Mouse (Mus musculus) adrenal gland, postnatal 25 days (tissue): ENCODE measurements at regions not wholly inside any gene's neighbourhood (a gene's known extent, or its start where the extent isn't known, plus 50 kb on each side); places are given as distances from the start of the nearest gene placed in this dataset.

Experiments
- DNase-seq: peaks from one replicate; pipeline ENCODE4 v3.0.0; 2021; ENCODE audit warnings: mixed read lengths

DNA sequence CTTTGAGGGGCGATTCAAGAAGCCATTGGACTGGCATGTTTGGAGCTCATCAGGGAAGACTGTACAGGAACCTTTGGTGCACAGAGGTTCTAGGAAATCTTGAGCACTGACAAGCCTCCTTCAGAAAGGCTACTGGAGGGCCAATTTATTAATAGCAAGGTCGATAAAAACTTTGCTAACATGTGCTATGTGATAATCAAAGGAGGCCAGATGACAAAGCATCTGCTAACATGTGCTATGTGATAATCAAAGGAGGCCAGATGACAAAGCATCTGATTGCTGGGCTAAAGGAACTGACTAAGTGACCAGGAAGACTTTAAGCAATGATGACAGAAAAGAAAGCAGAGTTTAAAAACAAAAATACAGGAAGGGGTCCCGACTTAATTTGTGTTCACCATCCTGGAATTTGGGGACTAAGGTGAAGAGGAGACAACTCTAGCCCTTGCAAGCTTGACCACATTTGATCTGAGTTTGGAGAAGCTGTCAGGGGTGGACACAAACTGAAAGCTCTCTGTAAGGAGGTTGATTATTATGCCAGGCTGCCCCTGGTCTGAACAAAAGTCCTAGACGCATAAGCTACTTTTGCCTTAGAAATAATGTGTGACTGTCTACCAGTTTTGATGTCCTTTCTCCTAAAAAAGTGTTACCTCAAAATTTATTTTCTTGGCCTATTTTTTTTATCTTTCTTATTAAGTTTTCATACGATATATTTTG, 455.5 kb upstream of the Fam92a start:
- no peak for DNase-seq

DNA sequence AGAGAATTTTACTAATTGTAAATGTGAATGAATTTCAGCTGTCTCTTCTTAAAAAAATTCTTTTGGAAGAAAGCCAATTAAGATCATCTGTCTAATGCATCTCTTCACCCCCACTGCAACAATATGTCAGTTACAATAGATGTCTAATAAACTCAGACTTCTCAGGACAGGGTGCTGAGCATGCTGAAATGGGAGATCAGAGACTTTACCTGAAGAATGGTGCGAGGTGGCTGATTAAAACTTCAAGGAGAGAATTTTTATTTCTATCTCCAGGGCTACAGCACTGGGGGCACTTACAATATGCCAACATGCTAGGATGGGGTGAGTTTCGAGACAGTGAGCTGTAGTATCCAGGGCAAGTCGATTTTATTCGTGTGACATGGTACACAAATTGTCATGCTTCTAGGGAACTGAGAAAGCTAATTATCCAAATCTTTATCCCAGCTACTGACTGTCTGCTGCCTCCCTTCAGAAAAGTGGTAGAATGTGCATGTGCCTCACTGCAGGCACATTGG, 449.0 kb upstream of the Fam92a start:
- no peak for DNase-seq

DNA sequence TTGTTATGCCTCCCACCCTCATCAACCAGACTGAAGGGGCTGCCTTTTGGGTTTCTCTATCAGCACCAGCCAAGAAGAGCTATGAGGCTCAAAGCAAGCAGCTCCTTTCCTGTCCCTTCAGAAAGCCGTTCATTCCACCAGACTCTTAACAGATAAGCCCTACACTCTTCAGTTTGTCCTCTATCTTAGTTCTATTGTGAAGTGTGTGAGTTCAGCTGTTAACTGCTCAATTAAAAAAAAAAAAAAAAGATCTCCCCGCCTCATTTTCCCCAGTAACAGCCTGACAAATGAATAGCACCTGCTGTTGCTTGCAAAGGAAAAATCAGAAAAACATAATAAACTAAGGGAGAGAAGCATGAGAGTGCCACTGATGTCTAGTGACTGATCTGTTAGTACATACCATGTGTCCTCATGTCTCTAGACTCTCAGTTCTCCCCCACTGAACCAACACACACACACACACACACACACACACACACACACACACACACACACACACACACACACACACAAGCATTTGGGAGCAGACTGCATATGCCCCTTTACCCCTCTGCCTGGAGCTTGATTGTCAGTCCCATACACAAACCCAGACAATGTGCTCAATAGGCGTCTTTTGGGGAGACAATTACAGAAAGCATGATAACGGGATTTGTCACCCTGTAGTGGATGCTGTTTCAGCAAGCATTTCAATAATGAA, 448.4 kb upstream of the Fam92a start:
- DNase-seq, result no peak

DNA sequence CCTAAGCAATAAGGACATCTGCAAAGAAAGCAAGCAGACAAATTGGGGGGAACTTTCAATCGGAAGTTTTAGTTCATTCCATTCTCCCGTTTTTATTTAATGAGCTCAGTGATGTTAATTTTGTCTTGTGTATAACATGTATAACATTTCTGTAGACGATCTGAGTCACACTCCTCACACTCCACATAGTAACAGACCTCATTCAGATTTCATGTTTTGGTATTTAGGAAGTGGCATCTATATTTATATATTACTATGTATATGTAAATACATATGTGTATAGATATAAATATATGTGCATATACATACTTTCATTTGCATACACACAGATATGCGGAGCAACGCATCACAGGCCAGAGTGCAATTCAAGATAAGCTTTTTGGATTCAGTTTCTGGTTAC, 444.9 kb upstream of the Fam92a start:
- DNase-seq, result no peak

DNA sequence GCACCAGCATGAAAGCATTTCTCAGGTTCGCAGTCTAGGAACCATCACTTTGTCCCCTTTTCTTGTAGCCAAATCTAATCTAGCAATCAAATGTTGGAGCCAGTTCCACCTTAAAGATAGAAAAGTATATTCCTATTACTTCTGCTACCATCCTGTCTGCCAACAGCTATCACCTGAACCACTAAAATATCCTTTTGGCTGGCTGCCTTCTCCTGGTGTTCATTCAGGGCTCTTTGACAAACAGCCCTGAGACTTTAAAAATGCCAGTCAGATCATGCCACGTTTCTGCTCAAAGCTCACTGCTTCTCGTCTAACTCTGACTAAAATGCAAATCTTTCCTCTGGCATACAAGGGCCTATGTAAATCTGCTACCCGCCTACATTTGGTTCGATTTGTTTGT, 439.7 kb upstream of the Fam92a start:
- no peak for DNase-seq

DNA sequence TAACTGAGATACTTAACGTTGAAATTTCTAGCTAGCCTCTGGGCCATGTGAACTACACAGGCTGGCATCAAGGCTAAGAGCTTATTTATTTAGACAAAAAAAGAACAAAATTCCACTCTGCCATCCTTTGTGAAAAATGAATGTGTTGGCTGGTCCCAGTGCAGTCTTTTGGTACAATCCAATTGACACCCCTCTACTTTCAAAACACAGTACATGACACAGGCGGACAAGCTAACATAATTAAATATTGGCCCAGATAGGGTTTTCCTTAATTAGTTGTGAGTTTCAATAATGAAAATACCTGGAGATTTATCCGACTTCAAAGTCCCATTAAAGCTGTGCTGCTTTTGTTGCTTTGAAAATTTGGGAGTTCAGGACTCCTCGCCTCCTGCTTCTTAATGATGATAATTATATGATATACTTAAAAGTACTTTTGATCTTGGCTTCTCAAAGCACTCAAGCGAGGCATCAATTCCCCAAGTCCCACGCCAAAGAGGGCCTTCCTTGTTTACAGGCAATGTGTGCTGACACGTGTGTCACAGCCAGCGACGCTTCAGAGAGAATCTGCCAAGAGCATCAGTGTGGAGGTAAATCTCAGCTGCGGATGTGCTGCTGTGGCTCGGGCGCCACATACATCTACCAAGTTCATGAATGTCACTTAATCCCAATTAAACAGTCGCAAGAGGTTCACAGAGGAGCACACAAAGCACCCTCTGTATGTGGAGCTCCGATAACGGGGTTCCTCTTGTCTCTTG, 429.5 kb upstream of the Fam92a start:
- DNase-seq, result no peak

DNA sequence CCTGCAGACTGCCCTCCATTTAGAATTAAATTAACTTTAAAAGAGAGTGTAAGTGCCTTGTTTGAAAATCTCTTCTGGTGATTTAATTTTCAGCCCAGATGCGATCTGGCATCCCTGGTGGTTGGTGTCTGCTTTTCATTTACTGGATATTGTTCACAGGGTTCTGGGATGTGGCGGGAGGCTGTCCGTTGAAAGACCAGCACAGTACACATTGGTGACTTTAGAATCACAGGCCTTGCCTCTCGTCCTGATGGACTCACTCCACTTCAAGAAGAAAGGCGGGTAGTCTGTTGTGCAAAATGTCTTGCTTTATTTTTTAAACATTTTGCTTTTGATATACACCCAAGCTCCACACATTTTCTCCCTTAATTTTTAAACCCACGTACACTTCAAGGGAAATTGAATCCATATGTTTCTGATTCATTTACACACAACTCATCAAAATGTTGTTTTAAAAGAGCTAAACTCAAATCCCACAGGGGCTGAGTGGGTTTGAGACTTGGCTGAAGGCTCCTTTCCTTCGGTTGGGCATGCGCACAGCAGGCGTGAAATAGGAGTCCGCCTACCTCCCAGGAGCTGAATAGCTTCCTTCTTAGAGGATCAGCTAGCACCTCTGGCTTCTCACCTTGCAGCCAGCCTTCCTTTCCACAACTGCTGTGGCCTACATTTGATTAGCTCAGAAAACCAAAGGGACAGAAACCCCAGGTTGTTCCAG, 424.1 kb upstream of the Fam92a start:
- DNase-seq, result no peak

DNA sequence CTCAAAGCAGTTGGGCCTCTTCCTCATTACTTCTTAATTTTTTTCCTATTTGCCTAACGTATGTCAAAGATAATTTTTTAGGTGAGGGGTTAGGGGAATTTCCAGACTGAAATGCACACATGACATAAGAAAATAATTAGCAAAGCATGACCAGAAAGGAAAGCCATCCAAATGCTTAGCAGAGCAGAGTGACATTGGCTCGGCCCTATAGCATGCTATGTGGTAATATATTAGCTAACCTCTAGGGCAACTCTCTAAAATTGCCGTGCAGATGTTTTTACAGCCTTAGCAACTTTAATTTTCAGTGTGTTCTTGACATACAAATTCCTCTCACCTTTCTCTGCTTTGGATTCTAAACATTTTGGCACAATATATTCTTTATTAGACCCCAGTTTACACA, 421.2 kb upstream of the Fam92a start:
- DNase-seq, result no peak

DNA sequence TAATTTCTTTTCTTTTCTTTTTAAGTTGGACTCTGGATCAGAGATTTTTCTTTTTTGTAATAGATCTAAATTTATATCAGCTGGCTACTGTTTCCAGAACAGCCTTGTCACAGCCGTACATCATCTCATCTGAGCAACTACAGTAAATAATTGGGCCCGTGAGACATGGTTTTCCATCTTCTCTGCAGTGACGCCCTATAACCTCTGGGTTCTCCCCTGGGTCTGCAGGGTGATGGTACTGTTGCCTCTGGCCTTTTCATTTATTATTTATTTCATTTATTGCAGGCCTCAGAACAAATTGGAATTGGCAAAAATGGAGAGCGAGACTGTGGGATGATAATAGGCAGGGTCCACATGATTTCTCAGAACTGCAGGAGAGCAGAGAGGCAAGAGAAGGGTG, 406.3 kb upstream of the Fam92a start:
- DNase-seq, result no peak

DNA sequence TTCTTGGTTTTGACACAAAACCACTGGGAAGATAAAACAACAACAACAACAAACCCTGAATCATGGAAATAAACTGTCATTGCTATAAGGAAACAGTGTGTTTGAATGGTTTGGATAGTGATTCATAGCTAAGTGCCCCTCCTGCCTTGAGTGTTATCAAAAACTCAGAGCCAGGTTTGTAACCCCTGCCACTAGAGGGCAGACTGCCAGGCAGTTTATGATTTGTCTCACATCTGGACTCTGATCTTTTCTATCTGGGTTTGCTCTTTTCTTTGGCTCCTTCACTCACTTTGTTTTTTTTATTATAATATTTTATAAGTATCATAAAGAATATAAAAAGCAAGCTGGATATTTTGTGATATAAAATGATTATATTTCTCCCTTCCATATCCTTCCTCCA, 400.1 kb upstream of the Fam92a start:
- peak; percentile 43 for DNase-seq

DNA sequence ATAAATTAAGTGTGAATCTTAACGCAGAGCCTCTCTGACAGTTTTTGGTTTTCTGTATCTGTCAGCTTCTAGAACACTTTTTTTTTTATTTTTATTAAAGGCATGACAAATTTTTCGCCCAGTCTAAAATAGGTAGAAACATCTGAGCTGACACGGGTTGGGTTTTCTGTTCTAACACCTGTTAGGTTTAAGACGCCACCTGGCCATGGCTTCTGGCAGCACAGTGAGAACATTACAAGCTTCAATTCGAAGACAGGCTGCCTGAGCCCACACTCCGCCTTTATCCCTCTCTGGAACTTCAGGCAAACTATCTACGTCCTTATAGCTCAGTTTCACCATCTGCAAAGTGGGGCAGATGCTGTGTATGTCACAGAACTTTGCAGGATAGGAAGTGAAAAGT, 398.9 kb upstream of the Fam92a start:
- no peak for DNase-seq

DNA sequence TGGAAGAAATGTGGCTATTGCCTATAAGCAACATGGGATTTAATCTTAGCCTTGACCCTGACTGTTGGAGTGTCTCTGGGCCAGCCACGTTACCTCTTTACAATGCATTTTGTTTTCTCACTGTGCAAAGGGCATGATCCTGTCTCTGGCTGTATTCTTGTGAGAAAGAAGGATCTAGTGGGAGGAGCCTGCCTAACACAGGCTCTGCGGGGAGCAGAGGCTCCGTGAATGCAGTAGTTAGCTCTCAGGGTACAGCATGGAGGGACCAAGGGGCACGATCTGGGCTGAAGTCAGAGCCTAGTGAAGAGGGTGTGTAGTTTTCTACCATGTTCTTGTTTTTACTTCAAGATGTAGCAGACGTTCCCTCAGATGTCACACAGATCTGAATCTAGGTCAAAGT, 395.8 kb upstream of the Fam92a start:
- DNase-seq, result no peak

DNA sequence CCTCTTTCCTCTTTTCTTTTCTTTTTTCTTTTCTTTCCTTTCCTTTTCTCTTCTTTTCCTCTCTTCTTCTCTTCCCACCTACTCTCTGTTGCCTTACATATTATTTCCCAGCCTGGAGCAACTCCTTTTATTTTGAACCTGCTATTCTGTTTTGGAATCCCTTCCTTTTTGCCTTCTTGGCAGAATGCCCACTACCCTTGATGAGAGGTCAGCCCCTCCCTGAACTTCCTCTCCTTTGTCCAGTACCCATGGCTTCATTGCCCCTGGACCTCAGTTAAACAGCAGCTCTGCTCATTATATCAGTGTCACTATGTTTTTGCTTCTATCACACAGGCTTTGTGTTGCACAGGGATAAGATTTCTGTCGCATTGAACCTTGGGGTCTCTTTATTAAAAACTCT, 391.2 kb upstream of the Fam92a start:
- DNase-seq, result no peak

DNA sequence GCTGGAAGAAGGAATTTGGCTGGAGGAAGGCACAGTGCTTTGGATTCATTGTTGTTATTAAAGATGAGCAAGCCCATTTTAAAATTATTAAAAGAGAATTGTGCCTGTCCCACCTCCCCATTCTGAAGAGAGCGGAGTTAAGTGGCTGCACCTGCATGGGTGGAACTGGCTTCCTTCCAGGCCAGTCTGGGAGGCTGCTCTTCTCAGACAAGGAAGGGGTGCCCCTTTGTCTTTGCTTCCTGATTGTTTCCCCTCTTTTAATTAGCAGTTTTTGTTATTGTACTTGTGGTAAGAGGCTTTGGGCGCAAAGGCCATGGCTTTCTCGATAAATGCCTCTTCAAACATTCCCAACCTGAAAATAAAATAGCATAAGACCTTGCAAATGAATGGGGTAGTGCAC, 388.7 kb upstream of the Fam92a start:
- DNase-seq, result no peak

DNA sequence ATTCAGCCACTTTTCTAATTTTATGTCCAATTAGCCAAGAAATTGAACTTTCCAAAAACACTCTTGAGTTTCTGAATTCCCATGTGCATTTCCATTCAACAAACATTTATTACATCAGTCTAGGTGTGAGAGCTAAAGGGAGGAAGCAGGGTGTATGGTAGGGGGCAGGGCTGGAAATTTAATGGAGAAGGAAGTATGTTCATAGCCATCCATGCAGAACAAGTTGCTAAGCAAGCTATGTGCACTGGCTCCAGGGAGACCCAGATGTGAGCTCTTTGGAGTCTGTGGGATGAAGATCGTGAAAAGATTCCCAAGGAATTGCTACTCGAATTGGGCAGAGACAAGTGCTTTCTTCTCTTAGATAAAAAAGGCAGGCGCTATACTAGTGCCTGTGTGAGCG, 388.2 kb upstream of the Fam92a start:
- DNase-seq, result no peak

DNA sequence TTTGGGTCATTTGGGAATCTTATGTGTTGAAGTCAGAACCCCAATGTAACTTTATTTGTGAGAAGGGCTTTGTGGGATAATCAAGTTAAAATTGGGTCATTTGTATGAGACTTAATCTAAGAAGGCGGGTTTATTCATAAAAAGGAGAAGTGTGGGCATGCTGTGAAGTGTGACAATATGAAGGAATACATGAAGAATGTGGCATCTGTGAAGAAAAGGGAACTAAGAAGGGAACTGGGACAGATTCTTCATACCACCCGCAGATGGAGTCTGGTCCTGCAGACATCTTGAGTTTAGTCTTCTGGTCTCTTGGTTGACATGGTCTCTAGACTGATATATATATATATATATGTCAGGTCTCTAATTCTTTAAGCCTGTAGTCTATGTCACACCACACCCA, 385.3 kb upstream of the Fam92a start:
- DNase-seq, result no peak

DNA sequence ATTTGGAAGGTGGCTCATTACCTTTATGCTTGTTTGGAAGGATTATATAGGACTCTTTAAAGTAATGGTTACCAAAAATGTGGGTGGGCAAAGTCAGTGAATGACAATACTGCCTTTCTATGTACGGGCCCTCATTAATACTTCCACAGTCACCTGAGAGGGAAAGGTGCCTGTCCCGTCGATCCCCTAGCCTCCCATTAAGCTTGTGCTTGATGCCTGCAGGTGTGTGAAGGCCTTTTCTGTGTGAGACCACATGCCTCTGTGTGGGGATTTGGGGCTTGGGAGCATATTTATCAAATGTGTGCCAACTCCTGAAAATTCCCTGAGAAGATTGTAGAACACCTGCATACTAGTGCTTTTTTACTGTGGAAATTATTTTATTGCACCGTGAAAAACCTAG, 377.4 kb upstream of the Fam92a start:
- no peak for DNase-seq

DNA sequence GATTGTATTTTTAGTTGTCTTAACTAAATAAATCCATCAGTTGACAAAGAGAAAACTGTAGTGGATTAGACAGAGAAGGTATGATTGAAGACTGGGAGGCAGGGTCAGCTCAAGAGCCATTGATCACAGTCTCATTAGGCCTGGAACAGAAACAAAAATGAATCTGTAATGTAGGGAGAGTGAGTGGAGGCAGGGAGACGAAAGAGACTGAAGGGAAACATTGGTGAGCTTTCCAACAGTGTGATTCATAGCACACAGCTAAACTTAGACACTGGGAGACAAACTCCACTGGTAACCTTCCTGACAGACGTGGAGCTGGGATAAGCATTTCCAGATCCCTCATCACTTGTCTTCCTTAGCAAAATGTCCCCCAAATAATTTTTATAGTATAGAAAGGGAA, 372.1 kb upstream of the Fam92a start:
- DNase-seq, result no peak

DNA sequence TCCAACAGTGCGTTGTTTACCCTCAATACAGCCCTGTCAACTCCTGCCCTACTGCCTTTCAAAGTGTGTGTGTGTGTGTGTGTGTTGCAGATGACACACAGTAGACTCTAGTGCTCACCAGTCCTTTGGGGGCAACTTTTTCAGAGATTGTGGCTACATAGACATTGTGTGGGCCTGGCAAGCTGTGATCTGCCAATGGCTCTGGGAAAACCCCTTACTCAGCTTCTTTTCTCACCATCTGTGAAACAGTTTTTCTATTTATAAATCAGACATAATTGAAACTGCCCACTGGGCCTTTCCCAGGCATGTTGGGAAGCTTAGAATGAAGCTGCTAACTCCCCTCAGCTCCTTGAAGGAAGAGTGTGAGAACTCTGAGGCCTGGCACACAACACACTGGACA, 369.7 kb upstream of the Fam92a start:
- no peak for DNase-seq

DNA sequence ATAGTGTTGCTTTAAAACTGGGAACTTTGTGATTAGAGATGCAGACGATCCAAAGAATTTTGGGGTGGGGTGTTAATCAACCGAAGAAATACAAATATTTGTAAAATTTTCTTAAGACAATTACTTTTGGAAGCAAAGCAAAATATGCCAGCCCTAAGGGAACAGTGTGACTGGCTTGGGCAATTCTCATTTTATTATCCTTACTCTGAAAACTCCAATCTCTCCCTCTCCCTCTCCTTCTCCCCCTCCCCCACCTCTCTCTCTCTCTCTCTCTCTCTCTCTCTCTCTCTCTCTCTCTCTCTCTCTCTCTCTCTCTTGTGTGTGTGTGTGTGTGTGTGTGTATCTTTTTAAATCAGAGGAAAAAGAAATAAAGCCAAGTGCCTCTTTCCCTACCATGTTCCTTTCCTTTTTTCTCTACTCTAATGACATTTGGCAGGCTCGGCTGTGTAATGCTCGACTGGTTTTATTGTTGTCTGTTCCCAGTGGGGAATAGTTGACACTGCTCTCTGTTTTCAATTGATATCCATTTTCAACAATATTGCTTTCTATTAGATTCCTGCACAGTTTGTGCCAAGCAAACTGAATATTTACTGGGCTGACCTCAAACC, 367.5 kb upstream of the Fam92a start:
- no peak for DNase-seq

DNA sequence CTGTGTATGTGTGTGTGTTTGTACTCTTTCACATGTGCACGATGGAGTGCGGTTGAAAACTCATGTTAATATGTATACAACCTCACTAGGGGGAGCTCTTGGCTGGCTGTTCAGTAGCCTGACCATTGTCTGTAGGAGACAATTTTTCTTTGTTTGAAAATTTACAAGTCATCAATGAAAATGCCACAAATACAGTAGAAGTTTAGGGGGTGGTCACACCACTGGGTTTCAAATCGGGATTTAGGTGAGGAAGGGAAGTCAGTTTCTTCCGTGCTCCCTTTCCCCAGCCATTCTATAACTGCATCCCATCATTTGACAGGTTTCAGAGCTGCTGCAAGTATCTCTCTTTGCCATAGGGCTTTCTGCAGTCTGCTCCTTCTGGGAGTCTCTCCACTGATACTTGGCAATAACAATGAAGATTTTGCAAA, 366.9 kb upstream of the Fam92a start:
- peak; percentile 31 for DNase-seq

DNA sequence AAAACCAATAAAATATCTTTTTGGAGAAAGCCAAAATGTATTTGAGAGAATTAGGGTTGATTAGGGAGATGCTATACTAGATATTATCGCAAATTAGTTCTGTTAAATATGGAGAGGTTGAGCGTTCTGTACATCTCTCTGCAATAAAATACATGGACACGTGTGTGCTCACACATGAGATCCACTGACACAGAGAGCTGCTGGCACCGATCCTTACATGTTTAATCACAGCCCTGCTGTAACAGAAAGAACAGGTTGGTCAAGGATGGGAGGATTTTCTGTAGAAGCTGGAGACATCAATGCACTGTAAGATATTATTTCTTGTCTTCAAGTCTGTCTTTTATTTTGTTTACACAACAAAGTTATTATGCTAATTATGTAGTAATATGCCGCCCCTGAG, 366.2 kb upstream of the Fam92a start:
- no peak for DNase-seq
